Mouse (Mus musculus): ENCODE results near the gene H13. TPM values are rescaled to one million over a fixed set of nuclear protein-coding genes. Genes with fewer than 3 reads are reported as not detected.

The H13 gene
- polyA plus RNA-seq, 1 experiment from 2014 or later: 121 TPM

- no peaks in the 10 kb centered on the region for H3K36me3 ChIP-seq (ENCODE audit: control insufficient read depth, insufficient read depth, low read length)
- H3K4me1 ChIP-seq (ENCODE audit: control insufficient read depth, insufficient read depth, low read length): peaks cover 48% of the 10 kb centered on the region
Measured at GRCm38 (mm10) chr2:152739031-152739841, 70.0 kb downstream of the H13 start.

DNA sequence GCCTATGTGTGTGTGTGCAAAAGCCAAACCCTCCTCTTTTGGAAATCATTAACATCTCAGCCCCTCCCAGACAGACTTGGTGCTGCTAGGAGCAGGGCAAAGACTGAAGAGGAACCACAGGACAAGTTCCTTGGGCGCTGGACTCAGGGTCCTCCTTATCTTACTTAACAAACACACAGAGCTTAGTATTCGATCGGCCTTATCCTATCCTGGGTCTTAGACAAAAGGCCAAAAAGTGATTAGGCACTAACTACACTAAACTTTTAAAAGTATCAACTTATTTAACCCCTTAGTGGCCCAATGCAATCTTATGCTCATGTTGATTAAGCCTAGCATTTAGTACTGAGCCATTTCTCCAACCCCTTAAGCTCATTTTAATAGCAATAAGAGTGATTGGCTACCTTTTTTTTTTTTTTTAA lies 70.6 kb downstream of the H13 start:
- 7% methylated on average over 3 of the region's 3 CpGs for WGBS
- ATAC-seq (ENCODE audit: insufficient read depth, low FRiP score): peak; percentile 48
- peak overlapping the region; percentile 89 for H3K4me2 ChIP-seq (ENCODE audit: low read depth, low read length)
- no peak overlapping the region; the same call in 1 of the 2 replicates for H3K9ac ChIP-seq (ENCODE audit: low read length)
- H3K4me1 ChIP-seq (ENCODE audit: control insufficient read depth, insufficient read depth, low read length): peaks cover 42% of the 10 kb centered on the region
- peak overlapping the region; percentile 97 for H3K27ac ChIP-seq (ENCODE audit: low read length)
- H3K36me3 ChIP-seq (ENCODE audit: control insufficient read depth, insufficient read depth, low read length): no peaks in the 10 kb centered on the region
- H3K27me3 ChIP-seq (ENCODE audit: control insufficient read depth, insufficient read depth, low read length): no peaks in the 10 kb centered on the region
- no peaks in the 10 kb centered on the region for H3K9me3 ChIP-seq (replicated peaks; ENCODE audit: control insufficient read depth, low read length)
- no peak overlapping the region; the same call in 1 of the 2 replicates for H3K4me3 ChIP-seq (replicated peaks; ENCODE audit: low read length)

More at GRCm38 (mm10) chr2:152739031-152739841, 70.0 kb downstream of the H13 start:
- H3K9me3 ChIP-seq (replicated peaks; ENCODE audit: control insufficient read depth, low read length): no peaks in the 10 kb centered on the region
- H3K9ac ChIP-seq (ENCODE audit: low read length): peak overlapping the region; percentile 89
- peak overlapping the region; percentile 67 for H3K4me3 ChIP-seq (replicated peaks; ENCODE audit: low read length)
- peak; percentile 68 for ATAC-seq (ENCODE audit: insufficient read depth, low FRiP score)
- under 1% methylated on average over 35 of the region's 36 CpGs for WGBS
- peak overlapping the region; percentile 89 for H3K4me2 ChIP-seq (ENCODE audit: low read depth, low read length)
- peak overlapping the region; percentile 97 for H3K27ac ChIP-seq (ENCODE audit: low read length)
- no peaks in the 10 kb centered on the region for H3K27me3 ChIP-seq (ENCODE audit: control insufficient read depth, insufficient read depth, low read length)

GRCm38 (mm10) chr2:152740490-152740889 lies 71.2 kb downstream of the H13 start:
- 0 out of 2 replicates have a peak overlapping the region, but pooled peaks have one; percentile 36 for H3K9ac ChIP-seq (ENCODE audit: low read length)
- H3K4me3 ChIP-seq (replicated peaks; ENCODE audit: low read length): no peak overlapping the region
- no peaks in the 10 kb centered on the region for H3K27me3 ChIP-seq (ENCODE audit: control insufficient read depth, insufficient read depth, low read length)
- no peaks in the 10 kb centered on the region for H3K9me3 ChIP-seq (replicated peaks; ENCODE audit: control insufficient read depth, low read length)
- peak overlapping the region; percentile 97 for H3K27ac ChIP-seq (ENCODE audit: low read length)
- H3K4me2 ChIP-seq (ENCODE audit: low read depth, low read length): no peak overlapping the region
- ATAC-seq (ENCODE audit: insufficient read depth, low FRiP score): no peak
- peaks cover 41% of the 10 kb centered on the region for H3K4me1 ChIP-seq (ENCODE audit: control insufficient read depth, insufficient read depth, low read length)
- no peaks in the 10 kb centered on the region for H3K36me3 ChIP-seq (ENCODE audit: control insufficient read depth, insufficient read depth, low read length)
- 58% methylated on average over 5 of the region's 5 CpGs for WGBS

GRCm38 (mm10) chr2:152741153-152742041 lies 72.1 kb downstream of the H13 start:
- peak overlapping the region; percentile 31; the same call in 1 of the 2 replicates for H3K9ac ChIP-seq (ENCODE audit: low read length)
- peak overlapping the region; percentile 28 for H3K4me2 ChIP-seq (ENCODE audit: low read depth, low read length)
- no peak overlapping the region for H3K4me3 ChIP-seq (replicated peaks; ENCODE audit: low read length)
- peak overlapping the region; percentile 97 for H3K27ac ChIP-seq (ENCODE audit: low read length)
- H3K27me3 ChIP-seq (ENCODE audit: control insufficient read depth, insufficient read depth, low read length): no peaks in the 10 kb centered on the region
- no peaks in the 10 kb centered on the region for H3K36me3 ChIP-seq (ENCODE audit: control insufficient read depth, insufficient read depth, low read length)
- H3K9me3 ChIP-seq (replicated peaks; ENCODE audit: control insufficient read depth, low read length): no peaks in the 10 kb centered on the region
- ATAC-seq (ENCODE audit: insufficient read depth, low FRiP score): peak; percentile 46
- WGBS: 25% methylated on average over 14 of the region's 14 CpGs
- H3K4me1 ChIP-seq (ENCODE audit: control insufficient read depth, insufficient read depth, low read length): peaks cover 41% of the 10 kb centered on the region

DNA sequence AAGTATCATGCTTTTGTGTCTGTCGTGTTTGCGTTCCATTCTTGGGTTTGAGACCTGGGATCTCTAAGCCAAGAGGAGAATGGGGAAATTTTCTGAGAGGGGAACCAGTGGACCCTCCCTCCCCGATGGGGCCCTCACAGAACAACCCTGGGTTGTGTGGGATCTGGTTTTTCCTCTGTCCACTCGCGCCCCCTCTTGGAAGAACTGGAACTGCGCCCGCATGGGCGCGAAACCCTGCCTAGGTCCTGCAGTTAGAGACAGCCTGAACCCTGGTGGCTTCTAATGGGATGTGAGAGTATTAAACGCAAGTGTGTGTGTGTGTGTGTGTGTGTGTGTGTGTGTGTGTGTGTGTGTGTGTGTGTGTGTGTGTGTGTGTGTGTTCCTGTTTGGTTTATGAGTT lies 73.2 kb downstream of the H13 start:
- H3K27ac ChIP-seq (ENCODE audit: low read length): peak overlapping the region; percentile 97
- no peak overlapping the region for H3K9ac ChIP-seq (ENCODE audit: low read length)
- peaks cover 41% of the 10 kb centered on the region for H3K4me1 ChIP-seq (ENCODE audit: control insufficient read depth, insufficient read depth, low read length)
- 26% methylated on average over 10 of the region's 10 CpGs for WGBS
- H3K27me3 ChIP-seq (ENCODE audit: control insufficient read depth, insufficient read depth, low read length): no peaks in the 10 kb centered on the region
- no peaks in the 10 kb centered on the region for H3K36me3 ChIP-seq (ENCODE audit: control insufficient read depth, insufficient read depth, low read length)
- ATAC-seq (ENCODE audit: insufficient read depth, low FRiP score): peak; percentile 22; the same call in 1 of the 2 replicates
- no peaks in the 10 kb centered on the region for H3K9me3 ChIP-seq (replicated peaks; ENCODE audit: control insufficient read depth, low read length)
- no peak overlapping the region for H3K4me3 ChIP-seq (replicated peaks; ENCODE audit: low read length)
- H3K4me2 ChIP-seq (ENCODE audit: low read depth, low read length): peak overlapping the region; percentile 28

DNA sequence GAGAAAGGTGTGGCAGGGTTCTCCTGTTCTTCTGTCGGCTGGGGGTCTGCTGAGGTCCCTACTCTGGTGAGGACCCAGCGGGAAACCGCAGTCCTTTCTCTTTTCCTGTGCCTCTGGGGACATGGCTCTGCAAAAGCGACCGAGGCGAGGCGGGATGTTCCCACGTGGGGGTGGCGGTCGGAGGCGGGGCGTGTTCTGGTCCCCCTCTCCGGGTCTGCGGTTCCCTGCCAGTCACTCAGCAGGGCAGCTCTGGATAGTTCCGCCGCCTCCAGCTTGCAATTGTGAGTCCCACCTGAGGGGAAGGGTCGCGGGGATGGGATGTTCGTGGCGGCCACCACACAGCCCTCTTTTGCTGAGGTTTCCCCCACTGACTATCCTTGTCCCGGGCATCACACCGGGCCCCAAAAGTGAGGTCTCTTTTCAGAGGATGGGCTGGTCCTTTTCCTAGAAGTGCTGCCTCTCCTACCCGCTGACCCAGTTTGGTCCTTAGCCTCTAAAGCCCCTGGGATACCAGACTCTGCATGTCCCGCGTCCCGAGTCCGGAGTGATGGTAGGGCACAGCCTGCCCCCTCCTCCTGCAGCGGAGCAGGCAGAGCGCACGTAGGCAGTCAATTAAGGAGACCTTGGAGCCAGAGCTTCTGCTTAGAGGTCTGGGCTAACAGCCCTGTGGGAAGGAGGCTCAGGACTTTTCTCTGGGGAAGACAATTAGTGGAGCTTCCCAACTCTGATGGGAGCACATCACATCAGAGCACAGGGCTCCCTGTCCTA lies 84.9 kb downstream of the H13 start, which contains the start of gene Cox4i2:
TSS of gene Cox4i2 (plus strand) at position 230 of the 768 bp plus-strand sequence.
- peak within 1 kb of the TSS; percentile 57 for H3K4me2 ChIP-seq (ENCODE audit: low read depth, low read length)
- no peaks in the 10 kb centered on the region for H3K27me3 ChIP-seq (ENCODE audit: control insufficient read depth, insufficient read depth, low read length)
- peaks cover 9% of the 10 kb centered on the region for H3K4me1 ChIP-seq (ENCODE audit: control insufficient read depth, insufficient read depth, low read length)
- no peaks in the 10 kb centered on the region for H3K36me3 ChIP-seq (ENCODE audit: control insufficient read depth, insufficient read depth, low read length)
- ATAC-seq (ENCODE audit: insufficient read depth, low FRiP score): peak; percentile 38; the same call in 1 of the 2 replicates
- WGBS: 7% methylated on average over 30 of the region's 30 CpGs
- H3K9me3 ChIP-seq (replicated peaks; ENCODE audit: control insufficient read depth, low read length): no peaks in the 10 kb centered on the region
- peak within 1 kb of the TSS; percentile 37 for H3K4me3 ChIP-seq (replicated peaks; ENCODE audit: low read length)
- no peak within 1 kb of the TSS for H3K27ac ChIP-seq (ENCODE audit: low read length)
- H3K9ac ChIP-seq (ENCODE audit: low read length): peak within 1 kb of the TSS; percentile 62

DNA sequence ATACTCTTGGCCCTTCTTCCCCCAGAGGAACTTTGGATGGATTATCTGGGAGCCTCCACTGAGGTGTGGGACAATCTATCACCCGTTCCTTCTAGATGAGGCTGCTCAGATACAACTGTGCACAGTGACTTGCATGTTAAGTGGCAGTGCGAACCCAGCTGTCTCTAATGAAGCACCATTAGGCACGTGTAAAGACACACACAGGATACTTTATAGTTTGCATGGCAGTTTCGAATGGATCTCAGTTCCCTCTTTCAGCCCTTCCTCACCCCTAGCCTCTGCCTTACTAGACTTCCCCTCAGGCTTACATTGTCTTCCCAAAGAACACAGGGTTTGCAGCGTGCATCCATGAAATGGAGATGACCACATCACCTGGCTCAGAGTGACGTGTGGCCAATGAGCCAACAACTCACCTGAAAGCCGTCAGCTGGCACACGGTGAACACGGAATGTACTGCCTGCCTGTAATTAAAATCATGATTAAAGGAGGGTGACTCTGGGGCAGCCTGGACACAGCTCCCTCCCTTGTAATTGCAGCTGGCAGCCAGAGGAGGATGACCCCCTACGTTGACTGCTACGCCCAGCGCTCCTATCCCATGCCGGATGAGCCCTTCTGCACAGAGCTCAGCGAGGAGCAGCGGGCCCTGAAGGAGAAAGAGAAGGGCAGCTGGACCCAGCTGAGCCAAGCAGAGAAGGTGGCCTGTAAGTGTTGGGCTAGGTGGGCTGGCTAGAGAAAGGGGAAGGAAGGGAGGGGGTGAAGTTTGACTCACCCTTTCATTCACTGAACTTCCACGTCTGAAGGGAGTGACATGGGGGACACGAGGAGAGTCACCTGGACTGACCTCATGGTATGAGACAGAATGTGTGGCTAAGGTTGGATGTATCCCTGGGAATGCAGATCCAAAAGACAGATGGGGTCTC lies 87.5 kb downstream of the H13 start:
- H3K27ac ChIP-seq (ENCODE audit: low read length): no peak overlapping the region
- no peaks in the 10 kb centered on the region for H3K36me3 ChIP-seq (ENCODE audit: control insufficient read depth, insufficient read depth, low read length)
- no peak overlapping the region for H3K9ac ChIP-seq (ENCODE audit: low read length)
- peaks cover 9% of the 10 kb centered on the region for H3K4me1 ChIP-seq (ENCODE audit: control insufficient read depth, insufficient read depth, low read length)
- no peaks in the 10 kb centered on the region for H3K9me3 ChIP-seq (replicated peaks; ENCODE audit: control insufficient read depth, low read length)
- 77% methylated on average over 17 of the region's 17 CpGs for WGBS
- H3K4me2 ChIP-seq (ENCODE audit: low read depth, low read length): no peak overlapping the region
- no peaks in the 10 kb centered on the region for H3K27me3 ChIP-seq (ENCODE audit: control insufficient read depth, insufficient read depth, low read length)
- ATAC-seq (ENCODE audit: insufficient read depth, low FRiP score): no peak
- H3K4me3 ChIP-seq (replicated peaks; ENCODE audit: low read length): no peak overlapping the region

DNA sequence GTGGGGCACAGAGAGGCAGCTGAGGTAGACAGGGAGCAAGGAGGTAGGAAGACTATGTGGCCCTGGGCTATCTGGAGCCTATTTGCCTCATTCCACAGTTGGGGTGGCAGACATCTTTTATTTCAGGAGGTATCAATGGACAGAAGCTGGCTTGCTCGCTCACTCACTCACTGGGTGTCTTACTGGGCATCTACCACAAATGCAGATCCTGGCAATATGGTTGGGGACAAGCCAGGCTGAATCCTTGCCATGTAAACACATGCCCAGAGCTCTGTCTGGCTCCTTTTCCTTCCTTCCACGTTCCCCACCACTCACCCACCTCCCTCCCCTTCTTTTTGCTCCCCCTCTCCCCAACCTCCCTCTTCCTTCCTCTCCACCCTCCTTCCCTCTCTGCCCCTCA lies 88.2 kb downstream of the H13 start:
- ATAC-seq (ENCODE audit: insufficient read depth, low FRiP score): no peak
- Histone ChIP-seq H3K36me3 (ENCODE audit: control insufficient read depth, insufficient read depth, low read length) (no peaks in the 10 kb centered on the region), H3K4me2 (ENCODE audit: low read depth, low read length) (no peak overlapping the region), H3K27ac (ENCODE audit: low read length) (no peak overlapping the region), H3K27me3 (ENCODE audit: control insufficient read depth, insufficient read depth, low read length) (no peaks in the 10 kb centered on the region), H3K4me1 (ENCODE audit: control insufficient read depth, insufficient read depth, low read length) (peaks cover 9% of the 10 kb centered on the region), H3K4me3 (replicated peaks; ENCODE audit: low read length) (no peak overlapping the region), H3K9me3 (replicated peaks; ENCODE audit: control insufficient read depth, low read length) (no peaks in the 10 kb centered on the region), H3K9ac (ENCODE audit: low read length) (no peak overlapping the region)
- 46% methylated on average over 2 of the region's 2 CpGs for WGBS
